Mouse (Mus musculus): ENCODE measurements around the gene Mllt11.
"Not testable (repeated sequence)": the region's sequence is repeated elsewhere in the genome, so short reads cannot be mapped to it uniquely, and the experiment has no call there.

Mllt11 gene

GRCm38 (mm10) chr3:95217255-95218134 lies 14.5 kb downstream of the Mllt11 start, which contains the start of gene Gabpb2:
Gene Gabpb2 (minus strand): TSS chr3:95217916.
- DNase-seq (ENCODE audit: low spot score in 2 of 2), result peak; percentile 91 to 94

GRCm38 (mm10) chr3:95216655-95217254 lies 15.2 kb downstream of the Mllt11 start:
- DNase-seq (ENCODE audit: low spot score in 2 of 2), result no peak

GRCm38 (mm10) chr3:95213609-95213975 lies 18.4 kb downstream of the Mllt11 start:
- no peak for DNase-seq (ENCODE audit: low spot score in 2 of 2)

GRCm38 (mm10) chr3:95212889-95213608 lies 18.9 kb downstream of the Mllt11 start:
- DNase-seq (ENCODE audit: low spot score in 2 of 2), result not testable (repeated sequence)

GRCm38 (mm10) chr3:95210585-95210984 lies 21.4 kb downstream of the Mllt11 start:
- no peak for DNase-seq (ENCODE audit: low spot score in 2 of 2)

GRCm38 (mm10) chr3:95208286-95208685 lies 23.7 kb downstream of the Mllt11 start:
- no peak for DNase-seq (ENCODE audit: low spot score in 2 of 2)

GRCm38 (mm10) chr3:95203880-95204279 lies 28.1 kb downstream of the Mllt11 start:
- DNase-seq (ENCODE audit: low spot score in 2 of 2), result peak; percentile 45 to 76

GRCm38 (mm10) chr3:95200562-95200961 lies 31.4 kb downstream of the Mllt11 start:
- no peak for DNase-seq (ENCODE audit: low spot score in 2 of 2)

GRCm38 (mm10) chr3:95200132-95200531 lies 31.8 kb downstream of the Mllt11 start:
- no peak for DNase-seq (ENCODE audit: low spot score in 2 of 2)

- DNase-seq (ENCODE audit: low spot score in 2 of 2), result no peak
Observed at GRCm38 (mm10) chr3:95199101-95199500, 32.9 kb downstream of the Mllt11 start.

- DNase-seq (ENCODE audit: low spot score in 2 of 2), result no peak
Observed at GRCm38 (mm10) chr3:95195772-95196171, 36.2 kb downstream of the Mllt11 start.

- no peak for DNase-seq (ENCODE audit: low spot score in 2 of 2)
Observed at GRCm38 (mm10) chr3:95194721-95195135, 37.2 kb downstream of the Mllt11 start.

- no peak for DNase-seq (ENCODE audit: low spot score in 2 of 2)
Observed at GRCm38 (mm10) chr3:95186888-95187287, 45.1 kb downstream of the Mllt11 start.

GRCm38 (mm10) chr3:95186100-95186499 lies 45.9 kb downstream of the Mllt11 start:
- DNase-seq (ENCODE audit: low spot score in 2 of 2), result no peak

GRCm38 (mm10) chr3:95184796-95185577 lies 47.0 kb downstream of the Mllt11 start:
- DNase-seq (ENCODE audit: low spot score in 2 of 2), result no peak

GRCm38 (mm10) chr3:95181841-95182240 lies 50.1 kb downstream of the Mllt11 start:
- no peak for DNase-seq (ENCODE audit: low spot score in 2 of 2)

- DNase-seq (ENCODE audit: low spot score in 2 of 2), result no peak
Observed at GRCm38 (mm10) chr3:95179890-95180289, 52.1 kb downstream of the Mllt11 start.

GRCm38 (mm10) chr3:95178948-95179347 lies 53.0 kb downstream of the Mllt11 start:
- DNase-seq (ENCODE audit: low spot score in 2 of 2), result peak; percentile 69 to 80

GRCm38 (mm10) chr3:95177583-95177982 lies 54.4 kb downstream of the Mllt11 start:
- DNase-seq (ENCODE audit: low spot score in 2 of 2), result no peak

- no peak for DNase-seq (ENCODE audit: low spot score in 2 of 2)
Observed at GRCm38 (mm10) chr3:95176500-95176899, 55.5 kb downstream of the Mllt11 start.

GRCm38 (mm10) chr3:95174011-95174592 lies 57.9 kb downstream of the Mllt11 start:
- peak; percentile 83 to 87 for DNase-seq (ENCODE audit: low spot score in 2 of 2)
